Mouse (Mus musculus) kidney, adult 8-10 months (tissue): ENCODE data around the gene Pithd1.

Experiments used
- DNase-seq, 2 experiments: peaks; one replicate each; pipeline ENCODE4 v3.0.0; 2022

Gene Pithd1

DNA sequence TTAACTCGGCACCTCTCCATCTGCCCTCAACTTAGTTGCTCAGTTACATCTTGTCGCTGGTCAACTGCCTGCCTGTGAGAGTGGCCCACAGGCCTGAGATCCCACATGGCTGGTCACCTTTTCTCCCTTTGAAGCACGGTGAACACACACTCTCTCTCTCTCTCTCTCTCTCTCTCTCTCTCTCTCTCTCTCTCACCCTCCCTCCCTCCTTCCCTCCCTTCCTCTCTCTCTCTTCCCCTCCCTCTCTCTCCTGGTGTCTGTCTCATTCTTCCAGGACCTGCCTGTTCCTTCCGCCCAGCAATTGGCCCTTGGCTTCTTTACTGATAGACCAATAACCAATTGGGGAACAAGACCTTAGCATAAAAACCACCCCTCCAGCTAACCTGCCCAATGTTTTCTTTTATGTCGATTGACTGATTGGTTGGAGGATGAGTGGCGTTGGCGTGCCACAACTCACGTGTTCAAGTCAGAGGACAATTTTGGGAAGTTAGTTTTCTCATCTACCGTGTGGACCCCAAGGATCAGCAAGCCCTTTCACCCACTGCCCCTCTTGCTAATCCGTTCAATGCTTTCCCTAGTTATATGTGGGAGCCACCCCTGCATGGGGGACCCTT lies 60.8 kb downstream of the Pithd1 start:
- no peak for DNase-seq
